Mouse (Mus musculus): Measurements from ENCODE around the gene Spon1.

- TF ChIP-seq CTCF (IDR thresholded peaks at IDR 0.05; ENCODE audit: borderline replicate concordance, extremely low read depth, insufficient read depth, insufficient read length) (no peak), POLR2A (IDR thresholded peaks at IDR 0.05; ENCODE audit: borderline replicate concordance, extremely low read depth, insufficient read depth, insufficient read length, poor library complexity, severe bottlenecking) (no peak)
Observed at GRCm38 (mm10) chr7:113880021-113880420, 114.2 kb downstream of the Spon1 start.
